Mouse (Mus musculus) hematopoietic stem cell, adult 5-6 weeks (primary cell): ENCODE measurements around the gene Dlec1. TPM values are rescaled to one million over a fixed set of nuclear protein-coding genes. Genes with fewer than 3 reads are reported as not detected.

Experiments
- ATAC-seq, 2 experiments: fragments of 125-278 bp in 1 of 2; replicated peaks in 1 of 2; 2 replicates each; pipeline ENCODE4 v1.8.0; 2016 to 2017; ENCODE audit warnings: inconsistent platforms in 2 of 2, mild to moderate bottlenecking in 2 of 2, moderate number of reproducible peaks in 2 of 2, low read depth in 1 of 2, moderate TSS enrichment in 1 of 2; ENCODE audit not compliant: low FRiP score in 2 of 2, poor library complexity in 2 of 2, severe bottlenecking in 2 of 2, insufficient read depth in 1 of 2, low TSS enrichment in 1 of 2
- total RNA-seq: library from RNA; stranded (forward); fragments of 172-1452, 232-1000 nt; gene quantifications from 2 replicates; pipeline ENCODE4 v1.2.3, GENCODE M21; 2017

Dlec1 gene
- total RNA-seq, 1 experiment from 2014 or later, result 0.55 TPM

- peak; percentile 70 to 77 for ATAC-seq
These were observed 54.3 kb downstream of the Dlec1 start, which contains the start of gene Acaa1b for GRCm38 (mm10) chr9:119156278-119157201. Gene Acaa1b, minus strand, starts transcription at chr9:119157093.

- ATAC-seq, result no peak
These were observed 56.6 kb downstream of the Dlec1 start, which contains the start of gene Gm47289 for GRCm38 (mm10) chr9:119158861-119159260. Gene Gm47289, plus strand, starts transcription at chr9:119159161.

GRCm38 (mm10) chr9:119160689-119161088 lies 58.4 kb downstream of the Dlec1 start:
- ATAC-seq, result no peak

GRCm38 (mm10) chr9:119164743-119165142 lies 62.5 kb downstream of the Dlec1 start:
- no peak for ATAC-seq

- no peak for ATAC-seq
These were observed 63.3 kb downstream of the Dlec1 start for GRCm38 (mm10) chr9:119165548-119165947.

- no peak for ATAC-seq
These were observed 65.3 kb downstream of the Dlec1 start for GRCm38 (mm10) chr9:119167608-119168007.

- ATAC-seq, result no peak
These were observed 77.0 kb downstream of the Dlec1 start for GRCm38 (mm10) chr9:119179292-119179691.

GRCm38 (mm10) chr9:119181241-119181728 lies 79.0 kb downstream of the Dlec1 start:
- ATAC-seq, result no peak

GRCm38 (mm10) chr9:119192202-119192990 lies 90.1 kb downstream of the Dlec1 start:
- ATAC-seq, result peak in 1 of 2 experiments; percentile 53; a peak in 2 of 4 replicates

Other genes with a start within 250 kb of the Dlec1 start
- 6.9 and 8.2 TPM in 2 replicates for gene Ctdspl, start 176.0 kb upstream of the Dlec1 start, total RNA-seq
- gene Vill, start 49.7 kb upstream of the Dlec1 start, total RNA-seq, result 36.4 and 45.3 TPM in 2 replicates
- 0.50 TPM in 1 of 2 replicates, not detected in the other for gene Plcd1, start 9.0 kb upstream of the Dlec1 start, total RNA-seq
- not detected in 2 replicates for gene Acaa1b, start 54.6 kb downstream of the Dlec1 start, total RNA-seq
- gene Gm47289, start 56.7 kb downstream of the Dlec1 start, total RNA-seq, result not detected in 2 replicates
- gene Slc22a13, start 106.6 kb downstream of the Dlec1 start, total RNA-seq, result not detected in 2 replicates
- gene Oxsr1, start 219.9 kb downstream of the Dlec1 start, total RNA-seq, result 36.1 and 48.2 TPM in 2 replicates
- gene Acaa1a, start 237.2 kb downstream of the Dlec1 start, total RNA-seq, result 16.2 and 25.8 TPM in 2 replicates
- 26.9 and 29.1 TPM in 2 replicates for gene Myd88, start 238.9 kb downstream of the Dlec1 start, total RNA-seq